Mouse (Mus musculus) CD4-positive, CD25-positive, alpha-beta regulatory T cell, adult 4 months (primary cell): ENCODE data around the gene Ptgr1. TPM values are rescaled to one million over a fixed set of nuclear protein-coding genes. Genes with fewer than 3 reads are reported as not detected.

Source experiments
- ATAC-seq: one replicate; pipeline ENCODE4 v1.8.0; 2017
- polyA plus RNA-seq, 2 experiments: library from polyadenylated mRNA; unstranded; fragments of 100-300 nt; shearing (Covaris generic); gene quantifications; one replicate each; pipeline ENCODE4 v1.2.1; 2017

Ptgr1 gene
- polyA plus RNA-seq, 2 experiments from 2014 or later: 0.19 to 0.70 TPM

GRCm38 (mm10) chr4:58926120-58926519 is 60.8 kb downstream of the Ptgr1 start:
- ATAC-seq: no peak

DNA sequence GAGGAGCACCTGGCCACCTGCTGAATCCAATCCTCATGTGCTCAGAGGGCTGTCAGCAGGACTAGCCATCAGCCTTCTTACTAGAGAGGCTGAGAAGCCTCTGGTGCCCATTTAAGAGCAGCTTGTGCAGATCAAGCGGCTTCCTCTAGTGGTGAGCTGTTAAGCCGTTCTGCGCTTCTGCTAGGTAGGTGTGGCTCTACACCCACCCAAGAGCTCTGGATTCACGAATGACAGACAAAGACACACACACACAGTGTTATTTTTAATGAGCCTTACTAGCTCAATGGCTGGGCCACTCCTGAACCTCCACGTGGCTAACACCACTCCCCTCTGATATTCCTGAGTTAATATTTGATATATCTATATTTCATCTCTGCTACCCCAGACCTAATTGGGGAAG is 61.3 kb downstream of the Ptgr1 start:
- no peak for ATAC-seq

GRCm38 (mm10) chr4:58923933-58924332 is 63.0 kb downstream of the Ptgr1 start:
- no peak for ATAC-seq

Other genes starting within 250 kb of the Ptgr1 start
- not detected for gene Olfr267, start 199.4 kb downstream of the Ptgr1 start, polyA plus RNA-seq
- gene Ecpas, start 74.4 kb downstream of the Ptgr1 start, polyA plus RNA-seq: 10 to 100 TPM; 26.6 to 29.8 TPM
- gene Zkscan16, start 43.5 kb downstream of the Ptgr1 start, polyA plus RNA-seq: not detected
- 1 to 10 TPM; 1.1 to 1.6 TPM for gene Dnajc25, start 7.9 kb upstream of the Ptgr1 start, polyA plus RNA-seq
- not detected for gene Gm20503, start 16.1 kb upstream of the Ptgr1 start, polyA plus RNA-seq
- gene Gng10, start 48.0 kb upstream of the Ptgr1 start, polyA plus RNA-seq: 100 to 1,000 TPM; 105 to 116 TPM
- not detected for gene AI481877, start 151.9 kb upstream of the Ptgr1 start, polyA plus RNA-seq
- gene Ugcg, start 202.1 kb upstream of the Ptgr1 start, polyA plus RNA-seq: 10 to 100 TPM; 15.4 to 28.8 TPM